Mouse (Mus musculus) heart, postnatal 0 days (tissue): Measurements from ENCODE around the gene Ptgir.

Source experiments
- CTCF ChIP-seq: IDR thresholded peaks from 2 replicates; pipeline ENCODE4 v1.5.1; 2016; ENCODE audit warnings: antibody characterized with exemption, control low read depth, low read depth
- EP300 ChIP-seq: IDR thresholded peaks from 2 replicates; pipeline ENCODE4 v1.6.1; 2016; ENCODE audit warnings: antibody characterized with exemption, low read depth

DNA sequence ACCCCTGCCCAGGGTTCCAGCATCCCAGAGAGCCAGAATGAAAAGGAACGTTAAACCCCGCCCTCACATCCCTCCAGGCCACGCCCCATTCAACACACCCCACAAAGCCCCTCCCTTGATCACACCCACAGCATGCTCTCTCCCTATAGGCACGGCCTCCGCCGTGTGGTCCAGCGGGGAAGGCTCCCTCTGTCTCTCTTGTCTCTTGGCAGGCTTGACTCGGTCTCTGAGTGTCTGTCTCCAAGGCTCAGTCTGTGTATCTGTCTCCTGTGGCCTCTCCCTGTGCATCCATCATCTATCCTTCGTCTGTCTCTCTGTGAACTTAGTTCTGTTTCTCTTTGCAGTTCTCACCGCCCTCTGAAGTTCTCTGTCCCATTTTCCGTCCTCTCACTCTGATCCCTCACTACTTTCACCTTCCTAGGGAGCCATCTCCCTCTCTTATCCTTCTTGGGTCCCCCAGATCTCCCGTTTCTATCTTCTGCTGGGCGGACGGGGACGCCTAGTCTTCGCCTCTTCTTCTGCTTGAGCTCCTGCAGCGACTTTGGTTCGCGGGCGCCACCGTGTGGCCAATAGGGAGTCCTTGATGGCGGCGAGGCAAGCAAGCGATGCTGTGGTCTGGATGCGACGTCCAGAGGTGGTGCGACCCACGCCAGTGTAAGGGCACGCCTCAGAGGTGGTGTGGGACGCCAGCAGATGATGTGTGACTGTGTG, 14.5 kb upstream of the Ptgir start, which contains the start of gene Gng8:
- no peak for TF ChIP-seq EP300
- TF ChIP-seq CTCF = peak; percentile 97
